Mouse (Mus musculus) urinary bladder, postnatal 4 days (tissue): ENCODE measurements around the gene Clstn2.

Experiments
- DNase-seq, 2 experiments: peaks; one replicate each; pipeline ENCODE4 v3.0.0; 2021 to 2022; ENCODE audit warnings: low spot score in 2 of 2

Gene Clstn2

DNA sequence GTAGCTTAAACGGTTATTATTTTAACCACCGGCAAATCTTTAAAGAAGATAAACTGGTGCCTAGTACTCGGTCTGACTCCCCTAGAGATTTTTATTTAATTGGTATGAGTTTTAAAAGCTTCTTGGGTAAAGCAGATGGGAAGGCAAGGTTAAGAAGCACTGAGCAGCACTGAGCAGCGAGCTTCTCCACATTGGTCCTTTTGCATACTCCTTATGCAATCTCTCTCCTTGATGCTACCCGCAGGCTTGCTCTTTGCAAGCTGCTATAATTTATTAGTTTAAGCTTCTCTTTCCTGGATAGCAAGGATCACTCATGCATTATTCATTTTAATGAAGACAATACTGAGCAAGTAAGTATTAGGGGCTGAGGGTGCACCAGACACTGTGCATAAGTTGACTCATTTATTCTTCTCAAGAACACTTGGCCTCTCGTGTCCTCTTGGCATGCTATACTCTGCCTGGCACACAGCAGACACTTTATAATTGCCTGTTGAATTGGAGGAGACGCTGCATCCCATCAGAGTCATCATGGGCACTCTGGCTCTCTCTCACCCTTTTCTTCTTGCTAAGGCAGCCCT, 561.9 kb downstream of the Clstn2 start:
- no peak for DNase-seq

DNA sequence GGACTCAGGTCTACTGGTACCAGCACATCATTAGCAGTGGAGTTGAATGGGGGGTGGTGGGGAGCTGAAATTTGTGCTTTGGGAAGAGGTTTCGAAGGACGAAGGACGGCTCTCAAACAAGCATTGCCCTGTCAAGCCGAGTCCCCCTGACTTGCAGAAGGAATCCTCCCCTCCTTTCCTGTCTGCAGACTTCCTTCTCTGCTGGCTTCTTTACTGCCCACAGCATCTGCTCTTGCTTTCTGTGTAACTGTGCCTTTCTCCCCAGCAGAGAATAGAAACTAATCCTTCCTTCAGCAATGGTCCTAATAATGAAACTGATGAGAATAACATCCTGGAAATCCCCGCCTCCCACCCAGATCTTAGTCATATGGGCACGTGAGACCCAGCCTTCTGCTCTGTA, 572.5 kb downstream of the Clstn2 start:
- DNase-seq = no peak

DNA sequence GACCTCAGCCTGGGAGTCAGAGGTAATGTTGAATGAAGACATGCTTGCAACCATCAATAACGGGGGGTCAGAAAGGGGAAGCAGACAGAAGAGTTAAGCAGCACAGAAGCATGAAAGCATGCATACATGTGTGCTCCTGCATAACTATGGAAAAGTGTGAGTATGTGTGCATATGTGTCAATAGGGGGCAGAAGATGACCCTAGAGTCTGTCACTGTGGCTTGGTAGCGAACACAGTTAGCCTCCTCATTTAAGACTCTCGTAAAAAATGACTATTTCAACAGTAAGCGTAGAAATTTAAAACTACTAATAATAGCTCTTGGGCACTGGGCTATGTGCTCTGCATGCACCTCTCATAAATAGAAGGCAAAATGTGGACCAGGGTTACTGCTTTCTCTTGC, 573.2 kb downstream of the Clstn2 start:
- no peak for DNase-seq

DNA sequence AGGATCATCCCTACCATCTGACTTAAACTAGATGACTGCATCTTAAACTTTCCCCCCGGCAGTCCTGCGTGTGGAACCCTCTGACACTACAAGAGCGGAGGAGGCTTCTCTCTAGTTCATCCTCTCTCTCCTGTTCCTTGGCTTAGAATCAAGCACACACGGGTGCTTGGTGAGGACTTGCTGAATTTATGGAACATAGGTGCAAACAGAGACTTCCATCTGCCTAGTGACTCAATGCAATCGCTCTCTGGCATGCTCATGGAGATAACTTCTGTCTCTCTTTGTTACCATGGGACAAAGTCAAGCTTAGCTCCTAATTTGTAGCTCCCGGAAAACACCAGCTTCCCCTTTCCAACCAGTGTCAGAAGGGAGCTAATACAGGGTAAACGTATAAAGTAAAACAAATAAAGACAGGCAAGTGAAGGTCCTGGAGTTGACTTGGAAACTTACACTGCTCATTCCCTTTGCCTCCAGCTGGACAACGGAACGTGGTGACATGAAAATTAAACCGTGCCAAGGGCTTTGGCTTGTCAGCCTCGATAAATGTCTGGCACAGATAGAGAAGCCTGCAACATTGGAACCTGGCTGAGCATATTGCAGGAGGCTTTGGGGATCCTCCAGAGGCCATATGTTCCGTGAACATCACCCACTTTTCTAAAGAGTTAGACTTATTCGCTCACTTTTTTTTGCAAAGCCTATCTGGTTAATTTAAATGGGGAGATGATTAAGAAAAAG, 583.5 kb downstream of the Clstn2 start:
- no peak for DNase-seq

DNA sequence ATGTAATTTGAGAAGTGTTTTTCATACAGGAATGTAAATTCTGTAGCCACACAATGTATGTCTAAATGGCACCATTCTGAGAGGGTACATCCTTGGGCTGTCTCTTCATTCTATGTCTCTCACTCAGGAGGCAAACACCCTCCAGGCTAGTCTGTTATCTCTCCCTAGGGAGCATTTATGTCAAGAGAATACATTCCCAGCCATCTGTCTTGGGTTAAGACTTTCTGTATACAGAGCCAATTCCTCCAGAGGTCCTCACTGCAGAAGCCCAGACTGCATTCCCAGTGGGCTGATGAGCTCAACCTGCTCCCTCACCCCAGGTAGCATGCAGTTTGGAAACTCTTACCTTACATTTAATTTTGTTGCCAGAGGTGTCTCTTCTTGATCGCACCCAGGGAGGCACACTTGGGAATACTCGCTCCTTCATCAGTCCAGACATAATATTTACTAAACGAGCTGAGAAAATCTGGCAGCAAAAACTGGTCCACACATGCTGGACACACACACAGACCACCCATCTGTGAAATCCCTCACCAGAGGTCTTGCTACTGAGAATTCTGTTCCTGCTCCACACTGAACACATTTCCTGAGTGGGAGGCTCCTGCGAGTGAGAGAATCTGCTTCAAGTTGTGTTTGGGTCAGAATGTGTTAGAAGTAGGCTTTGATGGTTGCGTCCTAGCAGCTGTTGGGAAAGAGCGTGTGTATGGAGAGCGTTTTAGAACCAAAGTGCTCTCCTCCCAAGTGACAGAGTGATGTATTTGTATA, 592.9 kb downstream of the Clstn2 start:
- DNase-seq = no peak

DNA sequence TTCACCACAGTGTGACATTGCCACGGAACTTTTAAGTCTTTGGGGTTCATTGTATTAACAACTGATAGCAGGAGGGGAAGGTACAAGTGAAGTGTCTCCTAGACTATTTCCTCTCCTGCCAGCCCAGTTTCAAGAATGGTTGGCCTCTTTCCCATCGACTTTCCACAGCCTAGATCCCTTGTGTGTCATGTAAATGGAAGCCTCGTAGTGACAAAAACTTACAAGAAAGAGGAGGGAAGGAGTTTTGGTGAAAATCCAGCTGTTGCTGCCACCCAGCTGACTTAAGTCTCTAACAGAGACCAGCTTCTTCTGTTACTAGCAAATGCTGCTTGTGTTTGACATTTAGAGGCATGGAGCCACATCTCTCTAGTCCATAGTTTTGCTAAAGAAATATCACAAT, 598.3 kb downstream of the Clstn2 start:
- DNase-seq = no peak

DNA sequence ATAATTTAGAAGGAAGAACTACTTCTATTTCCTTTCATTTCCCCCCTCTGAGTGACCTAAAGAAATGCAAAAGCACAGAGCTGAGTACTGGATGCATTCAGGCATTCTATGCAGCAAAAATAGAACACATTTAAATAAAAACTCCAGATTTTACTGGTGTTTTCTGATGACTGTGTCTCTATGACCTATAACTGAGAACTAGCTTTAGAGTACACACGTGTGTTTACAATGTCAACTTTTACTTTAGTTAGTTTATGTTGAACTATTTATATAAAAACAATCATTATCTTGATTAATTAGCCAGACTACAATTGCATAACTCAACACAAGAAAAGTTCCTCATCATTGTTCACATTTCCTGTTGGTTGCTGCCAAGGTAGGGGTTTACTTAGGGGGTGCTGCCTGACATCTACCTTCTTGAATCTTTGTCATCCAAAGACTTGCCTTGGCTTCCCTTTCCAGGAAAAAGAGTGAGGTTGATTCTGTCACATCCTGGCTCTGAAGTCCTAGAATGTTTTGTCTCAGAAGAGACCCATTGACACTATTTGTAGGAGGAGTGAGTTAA, 603.0 kb downstream of the Clstn2 start:
- DNase-seq = no peak

DNA sequence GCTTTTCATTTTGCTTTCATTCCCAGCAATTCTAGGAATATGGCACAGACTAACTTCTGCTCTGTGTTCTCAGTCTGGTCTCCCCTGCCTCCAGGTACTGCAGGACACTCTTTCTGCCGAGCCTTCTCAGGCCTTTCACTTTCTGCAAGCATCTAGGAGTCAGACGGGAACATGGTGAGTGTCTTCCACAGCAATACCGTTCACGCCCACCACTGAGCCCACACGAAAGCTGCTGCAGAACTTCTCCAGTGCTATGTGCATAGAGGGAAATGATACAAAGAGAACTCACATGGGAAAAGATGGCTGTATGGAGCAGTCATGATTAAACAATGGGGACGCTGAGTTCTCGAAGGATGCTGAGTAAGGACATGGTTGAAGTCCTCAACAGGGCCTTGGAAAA, 604.9 kb downstream of the Clstn2 start:
- no peak for DNase-seq

DNA sequence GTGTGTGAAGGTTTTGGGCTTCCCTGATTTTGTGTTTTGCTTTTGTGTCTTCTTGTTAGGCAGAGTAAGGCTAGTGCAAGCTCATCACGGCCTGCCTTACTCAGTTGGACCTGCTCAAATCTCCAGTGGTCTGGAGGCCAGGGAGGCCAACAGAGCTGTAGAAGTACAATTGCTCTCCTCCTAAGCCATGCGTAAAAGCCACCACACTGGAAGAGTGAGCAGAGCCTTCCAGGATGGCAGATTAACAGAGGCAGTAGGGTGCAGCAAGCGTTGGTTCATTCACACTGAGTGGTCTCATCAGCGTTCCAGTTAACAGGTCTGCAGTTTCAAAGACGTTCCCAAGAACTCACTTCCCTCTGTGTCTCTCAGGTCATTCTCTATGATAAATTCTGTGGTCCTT, 612.1 kb downstream of the Clstn2 start:
- no peak for DNase-seq

DNA sequence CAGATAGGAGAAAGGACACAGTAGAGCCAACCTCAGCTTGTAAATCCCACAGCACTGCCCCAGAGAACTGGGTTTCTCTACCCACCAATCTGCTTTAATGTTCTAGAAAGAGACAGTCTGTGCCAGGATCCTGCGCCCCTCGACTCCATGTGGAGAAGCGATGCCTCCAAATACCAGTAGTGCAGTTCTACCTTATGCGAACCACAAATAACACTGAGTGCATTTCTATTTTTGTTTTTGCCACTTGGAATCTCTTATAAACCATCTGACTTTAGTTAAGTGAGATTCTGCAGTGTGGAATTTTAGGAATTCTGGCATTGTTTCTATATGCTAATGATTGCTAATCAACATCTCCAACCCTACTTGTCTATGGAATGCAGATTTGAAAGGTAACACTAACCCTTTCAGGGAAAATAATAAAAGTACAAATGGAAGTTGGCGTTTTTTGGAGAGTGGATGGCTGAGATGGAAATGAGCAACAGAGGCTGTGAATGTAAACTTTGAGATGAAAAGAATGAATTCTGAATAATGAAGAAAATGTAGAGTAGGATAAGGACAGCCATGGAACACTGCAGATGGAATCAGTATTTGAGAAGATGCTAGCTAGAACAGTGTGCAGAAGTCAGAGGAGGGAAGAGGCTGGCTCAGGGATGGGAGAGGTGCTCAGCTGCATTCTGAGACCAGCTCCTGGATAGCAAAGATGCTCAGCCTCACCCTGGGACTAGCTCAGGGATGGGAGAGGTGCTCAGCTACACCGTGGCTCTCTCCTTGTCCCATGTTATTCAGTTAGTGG, 617.9 kb downstream of the Clstn2 start:
- no peak for DNase-seq

DNA sequence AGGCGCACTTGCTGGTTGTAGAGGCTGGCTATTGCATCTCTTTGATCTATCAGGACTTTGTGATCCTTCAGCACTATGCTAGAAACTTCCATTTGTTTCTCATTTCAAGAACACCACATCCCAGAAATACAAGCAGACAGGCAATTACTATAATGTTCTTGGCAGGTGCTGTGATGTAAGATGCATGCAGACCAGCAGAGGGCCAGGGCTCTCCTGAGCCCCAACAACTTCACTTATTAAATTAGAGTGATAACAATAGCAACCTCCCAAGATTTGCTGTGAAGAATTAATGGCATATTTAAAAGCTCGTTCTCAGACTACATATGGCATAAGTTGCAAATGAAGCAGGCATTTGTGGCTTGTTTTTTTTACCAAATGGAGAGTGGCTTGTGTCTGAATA, 624.8 kb downstream of the Clstn2 start:
- DNase-seq = no peak
